Mouse (Mus musculus) frontal cortex, postnatal 36 days (tissue): ENCODE results near the gene Rexo4.

Experiments used
- DNase-seq, 2 experiments: peaks; one replicate each; pipeline ENCODE4 v3.0.0; 2022; ENCODE audit warnings: low spot score in 2 of 2

The Rexo4 gene

GRCm38 (mm10) chr2:26963923-26964723, at the start of gene Rexo4:
TSS of gene Rexo4 (minus strand) at chr2:26964386.
- peak; percentile 97 for DNase-seq

- peak; percentile 81 to 84 for DNase-seq
These were observed 45.6 kb upstream of the Rexo4 start, which contains the start of gene Cacfd1 for GRCm38 (mm10) chr2:27009714-27010244. TSS of gene Cacfd1 (plus strand) at chr2:27009926.

- DNase-seq, result no peak
These were observed 43.5 kb upstream of the Rexo4 start for GRCm38 (mm10) chr2:27007701-27008100.

GRCm38 (mm10) chr2:27006255-27006654, 42.1 kb upstream of the Rexo4 start:
- no peak for DNase-seq

GRCm38 (mm10) chr2:26997993-26998392, 33.8 kb upstream of the Rexo4 start:
- DNase-seq, result no peak

- DNase-seq, result no peak
These were observed 33.3 kb upstream of the Rexo4 start for GRCm38 (mm10) chr2:26997498-26997897.

GRCm38 (mm10) chr2:26993936-26994335, 29.8 kb upstream of the Rexo4 start:
- no peak for DNase-seq

- DNase-seq, result no peak
These were observed 20.5 kb upstream of the Rexo4 start for GRCm38 (mm10) chr2:26984640-26985039.

- DNase-seq, result no peak
These were observed 20.0 kb upstream of the Rexo4 start for GRCm38 (mm10) chr2:26984179-26984578.

- no peak for DNase-seq
These were observed 16.2 kb upstream of the Rexo4 start for GRCm38 (mm10) chr2:26980361-26980760.

GRCm38 (mm10) chr2:26973960-26974359, 9.8 kb upstream of the Rexo4 start:
- no peak for DNase-seq

- DNase-seq, result no peak
These were observed 8.9 kb upstream of the Rexo4 start, which contains the start of gene Adamts13 for GRCm38 (mm10) chr2:26973116-26973515. TSS of gene Adamts13 (plus strand) at chr2:26973416.

- DNase-seq, result no peak
These were observed 3.1 kb upstream of the Rexo4 start for GRCm38 (mm10) chr2:26967262-26967661.

GRCm38 (mm10) chr2:26964724-26965370, 661 bp upstream of the Rexo4 start:
- DNase-seq, result no peak

GRCm38 (mm10) chr2:26960756-26961155, 3.4 kb downstream of the Rexo4 start:
- no peak for DNase-seq

- no peak for DNase-seq
These were observed 6.7 kb downstream of the Rexo4 start for GRCm38 (mm10) chr2:26957488-26957859.

- DNase-seq, result no peak
These were observed 7.2 kb downstream of the Rexo4 start for GRCm38 (mm10) chr2:26956811-26957487.

- no peak for DNase-seq
These were observed 9.3 kb downstream of the Rexo4 start for GRCm38 (mm10) chr2:26954735-26955395.

- DNase-seq, result no peak
These were observed 11.3 kb downstream of the Rexo4 start for GRCm38 (mm10) chr2:26952866-26953265.

GRCm38 (mm10) chr2:26952193-26952592, 12.0 kb downstream of the Rexo4 start:
- no peak for DNase-seq

- DNase-seq, result no peak
These were observed 12.8 kb downstream of the Rexo4 start for GRCm38 (mm10) chr2:26951346-26951905.
